Mouse (Mus musculus) retina, postnatal 1 day (tissue): Measurements from ENCODE around the gene Iah1.

Experiments used
- DNase-seq: peaks from one replicate; pipeline ENCODE4 v3.0.0-alpha.2; 2012

The Iah1 gene

DNA sequence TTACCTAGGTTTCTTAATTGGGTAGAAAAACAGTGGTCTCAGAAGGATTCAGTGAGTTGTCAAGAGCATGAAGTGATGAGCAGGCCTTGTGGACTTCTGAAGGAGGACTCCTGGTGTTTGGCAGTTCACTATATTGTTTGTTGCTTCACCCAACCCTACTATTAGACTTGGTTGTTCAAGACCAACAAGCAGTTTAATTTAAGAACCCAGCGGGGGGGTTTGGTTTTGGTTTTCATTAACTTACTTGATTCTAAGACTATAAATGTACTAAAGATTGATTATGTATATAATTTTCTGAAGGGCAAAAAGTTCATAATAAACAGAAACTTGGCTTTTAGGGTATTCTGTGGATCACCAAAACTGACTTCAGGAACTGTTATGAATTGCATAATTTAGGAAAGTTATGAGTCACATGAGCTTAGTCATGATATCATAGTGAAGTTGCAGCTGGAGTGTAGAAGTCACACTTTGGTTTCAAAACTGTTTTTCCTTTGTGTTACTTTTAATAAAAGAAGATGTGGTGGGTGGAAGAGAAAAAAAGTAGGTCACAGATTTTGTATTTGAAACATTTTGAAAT, 53.9 kb downstream of the Iah1 start:
- no peak for DNase-seq

GRCm38 (mm10) chr12:21373100-21373819, 57.1 kb downstream of the Iah1 start, which contains the start of gene Adam17:
TSS of gene Adam17 (minus strand) at chr12:21373632.
- peak; percentile 98 for DNase-seq
